Mouse (Mus musculus): ENCODE data around the gene Fmnl1. TPM values are rescaled to one million over a fixed set of nuclear protein-coding genes. Genes with fewer than 3 reads are reported as not detected.

The Fmnl1 gene
- total RNA-seq, 4 experiments from 2014 or later = 121 to 133 (median 125) TPM

Other genes starting within 250 kb of the Fmnl1 start
- gene Kif18b, start 246.0 kb upstream of the Fmnl1 start, total RNA-seq (2022) = under 1 TPM in 3 of 4 experiments, not detected in 1; 0.14 to 0.29 (median 0.23) TPM
- gene C1ql1, start 224.4 kb upstream of the Fmnl1 start, total RNA-seq (2022) = 10 to 100 TPM; 13.9 to 19.7 (median 16.6) TPM
- 100 to 1,000 TPM; 152 to 165 (median 160) TPM for gene Nmt1, start 142.9 kb upstream of the Fmnl1 start, total RNA-seq (2022)
- gene Dcakd, start 142.8 kb upstream of the Fmnl1 start, total RNA-seq (2022) = 10 to 100 TPM; 55.2 to 71.2 (median 63.6) TPM
- 10 to 100 TPM; 11.0 to 15.3 (median 12.8) TPM for gene Plcd3, start 69.4 kb upstream of the Fmnl1 start, total RNA-seq (2022)
- 10 to 100 TPM; 88.4 to 98.2 (median 94.7) TPM for gene Acbd4, start 69.4 kb upstream of the Fmnl1 start, total RNA-seq (2022)
- gene Hexim1, start 54.9 kb upstream of the Fmnl1 start, total RNA-seq (2022) = 10 to 100 TPM; 39.0 to 51.3 (median 45.9) TPM
- 10 to 100 TPM in 3 of 4 experiments, 1 to 10 TPM in 1; 9.4 to 15.1 (median 11.6) TPM for gene Hexim2, start 38.7 kb upstream of the Fmnl1 start, total RNA-seq (2022)
- 1 to 10 TPM; 1.4 to 3.1 (median 2.2) TPM for gene 1700023F06Rik, start 37.5 kb downstream of the Fmnl1 start, total RNA-seq (2022)
- gene Spata32, start 47.3 kb downstream of the Fmnl1 start, total RNA-seq (2022) = 1 to 10 TPM; 1.4 to 3.0 (median 2.1) TPM
- 1 to 10 TPM; 4.6 to 5.5 (median 4.8) TPM for gene Map3k14, start 96.4 kb downstream of the Fmnl1 start, total RNA-seq (2022)
- 10 to 100 TPM in 3 of 4 experiments, 1 to 10 TPM in 1; 9.8 to 19.8 (median 15.6) TPM for gene Arhgap27, start 192.6 kb downstream of the Fmnl1 start, total RNA-seq (2022)
- gene Plekhm1, start 241.6 kb downstream of the Fmnl1 start, total RNA-seq (2022) = 10 to 100 TPM; 17.9 to 23.4 (median 20.4) TPM

Data from layer of hippocampus, adult 8-10 months (tissue).